Mouse (Mus musculus): ENCODE data around the gene D17Wsu92e. TPM values are rescaled to one million over a fixed set of nuclear protein-coding genes. Genes with fewer than 3 reads are reported as not detected.

D17Wsu92e gene
- polyA plus RNA-seq, 1 experiment from 2014 or later, result 16.7 TPM

- Histone ChIP-seq H3K9me3 (replicated peaks) (no peaks in the 10 kb centered on the region), H3K4me3 (replicated peaks) (peak overlapping the region; percentile 86), H3K9ac (peak overlapping the region; percentile 84), H3K27ac (peak overlapping the region; percentile 90), H3K4me1 (peaks cover 26% of the 10 kb centered on the region), H3K27me3 (no peaks in the 10 kb centered on the region), H3K36me3 (no peaks in the 10 kb centered on the region), H3K4me2 (peak overlapping the region; percentile 72)
- WGBS, result 0% methylated on average over 20 of the region's 20 CpGs
- peak; percentile 3; the same call in 1 of the 2 replicates for ATAC-seq (replicated peaks; ENCODE audit: low FRiP score)
These were observed 902 bp downstream of the D17Wsu92e start for GRCm38 (mm10) chr17:27819521-27819970.

GRCm38 (mm10) chr17:27819011-27819410, 1.4 kb downstream of the D17Wsu92e start:
- Histone ChIP-seq H3K4me3 (replicated peaks) (peak overlapping the region; percentile 86), H3K9ac (peak overlapping the region; percentile 84), H3K36me3 (no peaks in the 10 kb centered on the region), H3K27me3 (no peaks in the 10 kb centered on the region), H3K27ac (peak overlapping the region; percentile 90), H3K9me3 (replicated peaks) (no peaks in the 10 kb centered on the region), H3K4me1 (peaks cover 26% of the 10 kb centered on the region), H3K4me2 (peak overlapping the region; percentile 72)
- ATAC-seq (replicated peaks; ENCODE audit: low FRiP score), result no peak
- WGBS, result 8% methylated on average over 7 of the region's 7 CpGs

GRCm38 (mm10) chr17:27814606-27815005, 5.8 kb downstream of the D17Wsu92e start:
- Histone ChIP-seq H3K9ac (no peak overlapping the region), H3K27me3 (no peaks in the 10 kb centered on the region), H3K36me3 (no peaks in the 10 kb centered on the region), H3K4me2 (no peak overlapping the region), H3K27ac (no peak overlapping the region), H3K4me1 (peaks cover 29% of the 10 kb centered on the region), H3K9me3 (replicated peaks) (no peaks in the 10 kb centered on the region), H3K4me3 (replicated peaks) (no peak overlapping the region)
- no peak for ATAC-seq (replicated peaks; ENCODE audit: low FRiP score)

DNA sequence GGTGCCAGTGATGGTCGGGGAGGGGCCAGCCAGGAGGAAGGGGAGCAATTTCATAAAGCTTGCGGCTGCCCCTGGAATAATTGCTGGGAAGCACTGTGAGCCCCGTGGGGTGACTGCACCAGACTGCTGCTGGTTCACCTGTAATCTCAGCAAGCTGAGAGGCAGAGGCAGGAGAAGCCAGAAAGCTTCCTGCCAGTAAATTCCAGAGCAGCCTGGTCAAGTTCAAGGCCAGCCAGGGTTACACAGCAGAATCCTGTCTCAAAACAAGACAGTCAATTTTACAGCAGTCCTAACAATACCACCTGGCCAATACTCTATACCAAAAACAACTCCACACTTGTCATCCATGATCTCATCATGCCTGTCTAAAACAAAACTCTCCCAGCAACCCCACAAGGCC, 8.5 kb downstream of the D17Wsu92e start:
- H3K27me3 ChIP-seq, result no peaks in the 10 kb centered on the region
- ATAC-seq (replicated peaks; ENCODE audit: low FRiP score), result no peak
- H3K9me3 ChIP-seq (replicated peaks), result no peaks in the 10 kb centered on the region
- no peak overlapping the region for H3K4me3 ChIP-seq (replicated peaks)
- no peak overlapping the region for H3K4me2 ChIP-seq
- H3K4me1 ChIP-seq, result peaks cover 16% of the 10 kb centered on the region; the same call in 1 of the 2 replicates
- H3K9ac ChIP-seq, result no peak overlapping the region
- H3K27ac ChIP-seq, result no peak overlapping the region
- WGBS, result 68% methylated on average over 3 of the region's 3 CpGs
- H3K36me3 ChIP-seq, result no peaks in the 10 kb centered on the region

DNA sequence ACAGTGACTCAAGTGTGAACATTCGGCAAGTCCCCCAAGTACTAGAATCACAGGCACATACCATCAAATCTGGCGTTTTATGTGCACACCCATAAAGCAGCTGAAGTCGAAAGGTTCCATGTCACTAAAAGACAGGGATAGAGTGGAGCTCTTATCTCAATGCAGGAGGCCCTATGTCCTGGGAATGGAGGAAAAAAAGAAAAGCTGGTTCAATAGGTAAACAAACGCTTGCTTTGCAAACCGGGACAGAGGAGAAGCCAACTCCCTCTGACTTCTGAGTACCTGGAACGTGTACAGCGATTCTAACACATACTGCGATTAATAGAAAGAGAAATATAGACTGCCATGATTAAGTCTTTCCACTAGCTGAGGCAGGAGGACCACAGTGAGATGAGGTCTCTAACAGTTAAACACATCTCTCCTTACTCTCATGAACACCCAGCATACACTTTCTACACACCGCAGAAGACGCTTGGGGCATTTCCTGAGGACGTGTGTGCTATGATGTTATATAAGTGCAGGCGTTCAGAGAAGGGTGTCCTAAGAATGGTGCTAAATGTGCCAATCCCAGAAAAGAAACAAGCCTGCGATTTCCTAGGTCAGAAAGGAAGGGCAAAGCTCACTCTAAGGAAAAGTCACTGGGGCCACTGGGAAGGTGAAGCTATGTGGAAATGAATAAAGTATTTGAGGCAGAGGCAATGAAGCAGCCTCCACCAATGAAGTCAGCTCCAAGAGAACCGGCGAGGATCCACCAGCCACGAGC, 9.7 kb downstream of the D17Wsu92e start:
- no peak overlapping the region for H3K27ac ChIP-seq
- no peaks in the 10 kb centered on the region for H3K9me3 ChIP-seq (replicated peaks)
- H3K9ac ChIP-seq, result no peak overlapping the region
- H3K27me3 ChIP-seq, result no peaks in the 10 kb centered on the region
- WGBS, result 80% methylated on average over 16 of the region's 16 CpGs
- no peak overlapping the region for H3K4me2 ChIP-seq
- no peak for ATAC-seq (replicated peaks; ENCODE audit: low FRiP score)
- H3K36me3 ChIP-seq, result no peaks in the 10 kb centered on the region
- peaks cover 20% of the 10 kb centered on the region; the same call in 1 of the 2 replicates for H3K4me1 ChIP-seq
- no peak overlapping the region for H3K4me3 ChIP-seq (replicated peaks)

GRCm38 (mm10) chr17:27807542-27808078, 12.8 kb downstream of the D17Wsu92e start:
- no peak for ATAC-seq (replicated peaks; ENCODE audit: low FRiP score)
- H3K4me2 ChIP-seq, result no peak overlapping the region
- H3K9ac ChIP-seq, result no peak overlapping the region
- H3K4me1 ChIP-seq, result peaks cover 23% of the 10 kb centered on the region; the same call in 1 of the 2 replicates
- H3K27me3 ChIP-seq, result no peaks in the 10 kb centered on the region
- no peak overlapping the region for H3K4me3 ChIP-seq (replicated peaks)
- H3K27ac ChIP-seq, result no peak overlapping the region
- H3K9me3 ChIP-seq (replicated peaks), result no peaks in the 10 kb centered on the region
- no peaks in the 10 kb centered on the region for H3K36me3 ChIP-seq
- 58% methylated on average over 2 of the region's 2 CpGs for WGBS

GRCm38 (mm10) chr17:27804803-27805770, 15.4 kb downstream of the D17Wsu92e start:
- H3K9ac ChIP-seq, result no peak overlapping the region
- H3K36me3 ChIP-seq, result no peaks in the 10 kb centered on the region
- H3K27me3 ChIP-seq, result no peaks in the 10 kb centered on the region
- no peak for ATAC-seq (replicated peaks; ENCODE audit: low FRiP score)
- no peak overlapping the region for H3K27ac ChIP-seq
- no peak overlapping the region for H3K4me3 ChIP-seq (replicated peaks)
- H3K9me3 ChIP-seq (replicated peaks), result no peaks in the 10 kb centered on the region
- WGBS, result 81% methylated on average over 10 of the region's 10 CpGs
- no peak overlapping the region for H3K4me2 ChIP-seq
- peaks cover 24% of the 10 kb centered on the region for H3K4me1 ChIP-seq

- ATAC-seq (replicated peaks; ENCODE audit: low FRiP score), result no peak
- Histone ChIP-seq H3K36me3 (no peaks in the 10 kb centered on the region), H3K27ac (no peak overlapping the region), H3K9me3 (replicated peaks) (no peaks in the 10 kb centered on the region), H3K4me1 (peaks cover 32% of the 10 kb centered on the region), H3K27me3 (no peaks in the 10 kb centered on the region), H3K4me2 (no peak overlapping the region), H3K9ac (no peak overlapping the region), H3K4me3 (replicated peaks) (no peak overlapping the region)
- WGBS, result 82% methylated on average over 7 of the region's 7 CpGs
These were observed 16.2 kb downstream of the D17Wsu92e start for GRCm38 (mm10) chr17:27804156-27804690.

DNA sequence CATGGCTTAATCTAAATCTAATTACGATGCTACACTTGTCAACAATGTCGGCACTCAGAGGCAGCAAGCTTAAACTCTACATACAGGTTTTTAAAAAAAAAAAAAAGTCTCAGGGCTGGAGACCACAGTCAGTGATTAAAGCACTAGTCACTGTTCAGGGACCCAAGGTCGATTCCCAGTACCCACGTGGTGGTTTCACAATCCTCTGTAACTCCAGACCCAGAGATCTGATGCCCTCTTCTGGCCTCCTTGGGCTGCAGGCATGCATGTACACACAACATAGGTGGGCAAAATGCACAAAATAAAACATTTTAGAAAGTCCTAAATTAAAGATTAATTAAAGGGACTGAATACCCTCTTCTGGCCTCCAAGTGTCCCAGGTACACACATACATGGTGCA, 16.7 kb downstream of the D17Wsu92e start:
- Histone ChIP-seq H3K9ac (no peak overlapping the region), H3K36me3 (no peaks in the 10 kb centered on the region), H3K4me2 (no peak overlapping the region), H3K9me3 (replicated peaks) (no peaks in the 10 kb centered on the region), H3K4me3 (replicated peaks) (no peak overlapping the region), H3K27ac (no peak overlapping the region), H3K4me1 (peaks cover 37% of the 10 kb centered on the region), H3K27me3 (no peaks in the 10 kb centered on the region)
- no peak for ATAC-seq (replicated peaks; ENCODE audit: low FRiP score)
- WGBS, result 75% methylated on average over 4 of the region's 4 CpGs

DNA sequence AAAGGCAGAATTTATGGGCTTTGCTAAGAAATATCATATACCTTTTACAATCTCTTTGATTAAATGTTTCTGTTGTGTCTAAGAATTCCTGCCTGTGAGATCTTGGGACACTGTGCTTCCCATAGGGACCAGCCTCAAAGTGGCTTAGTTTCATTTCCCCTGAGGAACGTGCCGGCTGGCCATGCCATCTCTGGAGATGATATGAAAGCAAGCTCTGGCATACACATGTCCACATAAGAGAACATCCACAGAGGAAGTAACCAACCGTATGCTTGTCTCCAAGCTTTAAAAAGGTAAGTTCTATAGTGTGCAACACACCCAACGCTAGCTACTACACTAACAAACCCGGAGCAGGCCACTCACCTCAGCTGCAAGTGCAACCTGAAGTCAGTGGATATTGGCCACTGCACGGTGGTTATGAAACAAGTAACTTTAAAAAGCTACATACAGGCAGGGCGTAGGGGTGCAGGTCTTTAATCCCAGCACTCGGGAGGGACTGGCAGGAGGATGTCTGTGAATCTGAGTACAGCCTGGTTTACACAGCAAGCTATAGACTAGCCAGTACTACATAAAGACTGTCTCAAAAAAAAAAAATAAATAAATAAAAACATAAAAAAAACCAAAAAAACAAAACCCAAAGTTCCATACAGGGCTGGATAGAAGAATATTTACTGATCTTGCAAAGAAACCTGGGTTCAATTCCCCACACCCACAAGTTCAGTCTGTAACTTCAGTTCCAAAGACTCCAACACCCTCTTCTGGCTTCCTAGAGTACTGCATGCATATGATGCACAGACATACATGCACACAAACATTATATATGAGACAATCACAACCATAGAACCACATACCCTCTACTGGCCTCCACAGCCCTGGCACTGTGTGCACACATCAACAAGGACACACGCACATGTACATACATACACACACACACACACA, 19.5 kb downstream of the D17Wsu92e start:
- Histone ChIP-seq H3K4me1 (peaks cover 54% of the 10 kb centered on the region), H3K9me3 (replicated peaks) (no peaks in the 10 kb centered on the region), H3K27me3 (no peaks in the 10 kb centered on the region), H3K36me3 (no peaks in the 10 kb centered on the region), H3K4me2 (peak overlapping the region; percentile 9; the same call in 1 of the 2 replicates), H3K27ac (peak overlapping the region; percentile 69), H3K4me3 (replicated peaks) (no peak overlapping the region), H3K9ac (no peak overlapping the region)
- no peak for ATAC-seq (replicated peaks; ENCODE audit: low FRiP score)
- 67% methylated on average over 9 of the region's 9 CpGs for WGBS

Measured in kidney, embryonic 15.5 days (tissue).